Mouse (Mus musculus) telencephalon, adult 2 months (tissue): ENCODE data around the gene Ppfia2.

Source experiments
- DNase-seq: peaks from one replicate; pipeline ENCODE4 v3.0.0-alpha.2; 2011; ENCODE audit warnings: low read depth, low spot score

Ppfia2 gene

DNA sequence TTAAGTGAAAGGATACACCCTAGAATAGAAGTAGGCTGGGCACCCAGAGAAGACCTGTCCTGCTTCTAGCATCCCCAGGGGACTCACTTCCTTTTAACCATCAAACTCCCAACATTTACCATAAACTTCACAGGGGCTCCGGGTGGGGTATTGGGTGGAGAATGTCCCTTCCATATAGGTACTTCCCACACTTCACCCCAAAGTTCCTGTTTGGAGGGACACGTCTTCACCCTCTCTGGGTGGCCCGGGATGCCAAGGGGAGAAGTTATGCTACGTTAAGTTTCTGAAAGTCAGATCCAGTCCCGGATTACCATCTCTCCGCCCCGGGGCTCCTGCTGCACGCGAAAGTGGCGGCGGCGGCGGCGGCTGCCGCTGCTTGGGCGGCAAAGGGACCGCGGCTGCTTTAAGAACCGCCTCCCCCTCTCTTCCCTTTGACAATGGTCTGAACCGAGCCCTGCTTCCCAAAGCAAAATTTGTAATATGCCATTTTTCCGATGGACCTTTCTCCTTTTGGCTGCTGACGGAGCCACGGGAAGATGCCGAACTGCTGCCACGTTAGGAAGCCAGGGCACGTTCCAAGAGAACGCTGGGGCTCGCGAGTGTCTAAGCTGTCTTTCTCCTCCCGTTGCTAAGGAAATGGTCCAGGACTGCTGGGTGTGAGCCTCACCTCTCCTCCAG is at the start of gene Ppfia2:
Gene Ppfia2, plus strand, starts transcription at position 485 of the 678 bp plus-strand sequence.
- DNase-seq = peak; percentile 79

DNA sequence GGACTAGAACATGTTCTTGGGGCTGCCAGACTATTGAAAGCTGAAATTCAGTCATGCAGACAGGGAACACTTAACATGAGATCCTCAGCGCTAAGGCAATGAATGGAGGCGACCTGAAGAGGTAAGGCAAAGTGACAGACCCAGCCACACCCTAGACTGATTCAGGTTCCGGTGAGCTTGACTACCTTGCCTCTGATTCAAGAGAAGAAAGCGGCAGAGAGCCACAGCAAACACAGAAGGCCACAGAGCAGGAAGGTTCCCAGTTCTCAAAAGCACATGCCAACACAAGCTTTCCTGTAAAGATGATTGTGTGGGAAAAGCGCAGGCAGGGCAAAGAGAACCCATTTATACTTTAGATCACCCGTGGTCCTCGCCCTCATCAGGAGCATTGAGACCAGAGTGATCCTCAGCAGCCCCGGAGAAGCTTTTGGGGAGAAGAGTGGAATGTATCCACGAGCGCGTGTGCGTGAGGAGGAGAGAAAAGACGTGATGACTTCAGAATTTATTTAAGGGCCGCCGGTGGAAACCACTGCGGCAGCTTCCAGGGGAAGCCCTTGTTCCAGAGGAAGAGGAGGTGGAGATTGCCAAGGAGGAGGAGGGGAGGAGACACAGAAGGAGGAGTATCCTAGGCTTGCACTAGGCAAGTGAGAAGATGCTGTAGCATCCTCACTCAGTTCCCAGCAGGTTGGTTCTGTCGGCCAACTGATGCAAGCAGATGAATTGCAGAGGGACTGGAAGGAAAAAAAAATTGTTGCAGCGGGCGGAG is 1.0 kb upstream of the Ppfia2 start:
- peak; percentile 95 for DNase-seq

DNA sequence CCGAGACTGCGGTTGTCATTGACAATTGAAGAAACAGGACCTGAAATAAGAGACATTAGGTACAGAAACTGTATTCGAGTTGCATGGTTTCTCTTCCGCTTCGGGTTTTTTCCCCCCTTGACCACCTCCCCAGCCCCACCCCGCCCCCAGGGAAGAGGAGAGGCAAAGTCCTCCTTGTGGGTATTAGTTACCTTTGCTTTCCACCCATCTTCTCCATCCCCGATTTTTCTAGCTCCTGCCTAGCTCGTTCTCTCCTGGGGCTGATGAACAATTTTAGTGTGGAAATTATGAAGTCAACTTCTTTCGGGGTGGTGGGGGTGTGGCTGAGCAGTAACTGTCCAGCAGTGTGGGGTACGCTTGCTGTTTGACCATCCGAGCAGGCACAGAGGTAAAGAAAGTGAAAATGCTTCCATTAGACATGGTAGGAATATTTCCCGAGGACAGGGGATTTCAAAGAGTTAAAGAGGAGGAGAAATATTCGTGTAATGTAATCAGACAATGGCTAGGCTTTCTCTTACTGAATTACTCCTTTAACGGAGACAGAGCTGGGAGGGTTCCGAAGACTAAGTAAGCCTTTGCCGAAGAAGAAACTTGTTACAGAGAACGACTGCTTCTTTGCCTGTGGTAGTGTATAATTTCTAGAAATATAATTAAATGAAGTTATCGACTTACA is 530 bp downstream of the Ppfia2 start:
- DNase-seq = peak; percentile 31

DNA sequence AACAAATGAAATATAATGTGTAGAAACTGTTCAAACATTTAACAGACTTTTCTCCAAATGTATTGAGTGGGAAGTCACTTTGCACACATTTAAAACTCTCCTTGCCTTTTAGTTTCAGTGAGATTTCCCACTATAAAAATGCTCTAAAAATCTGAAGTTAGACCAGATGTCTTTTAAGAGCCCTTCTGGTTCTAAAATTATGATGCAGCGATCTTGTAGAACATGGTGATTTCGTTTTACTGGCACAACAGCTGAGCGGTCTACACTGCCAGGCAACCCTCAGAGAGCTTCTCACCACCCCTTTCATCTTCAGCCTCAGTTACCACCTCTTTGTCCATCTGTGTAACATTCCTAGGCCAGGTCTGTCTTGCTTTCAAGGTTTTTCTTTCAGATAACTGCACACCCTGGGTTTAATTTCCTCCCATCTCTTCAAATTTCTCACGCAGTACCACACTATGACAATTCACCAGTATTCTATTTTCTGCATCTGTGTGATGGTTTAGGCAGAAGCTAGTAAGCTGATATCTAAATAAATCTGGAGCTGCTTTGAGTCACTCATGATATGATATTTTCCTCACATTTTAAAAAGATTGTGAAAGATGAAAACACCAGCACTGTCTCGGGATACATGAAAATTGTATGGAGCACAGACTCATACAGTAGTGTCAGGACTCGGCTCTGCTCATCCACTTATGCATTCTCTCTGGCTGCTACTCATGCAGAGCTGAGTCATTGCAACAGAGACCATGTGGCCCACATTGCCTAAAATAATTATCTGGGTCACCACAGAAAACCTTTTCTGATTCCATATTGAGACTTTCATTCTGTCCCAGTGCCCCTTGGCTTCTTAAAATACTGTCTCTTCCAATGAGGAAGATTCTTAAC is 39.4 kb downstream of the Ppfia2 start:
- DNase-seq = peak; percentile 74

DNA sequence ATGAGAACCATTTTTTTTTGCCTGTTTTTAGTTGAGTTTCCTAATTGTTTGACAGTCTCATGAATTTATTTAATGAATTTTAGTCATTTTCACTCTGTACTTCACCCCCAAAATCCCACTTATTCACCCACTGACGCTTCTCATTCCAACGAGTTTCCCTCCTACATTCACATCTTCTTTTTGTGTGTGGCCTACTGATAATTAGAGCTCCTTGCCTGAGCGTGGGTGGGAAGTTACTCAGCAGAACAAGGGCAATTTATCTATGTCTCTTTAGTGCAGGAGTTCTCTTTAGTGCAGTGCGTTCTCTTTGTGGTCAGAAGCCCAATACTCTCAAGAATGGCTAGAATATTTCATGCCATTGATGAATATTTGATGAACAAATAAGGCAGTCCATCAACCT is 95.9 kb downstream of the Ppfia2 start:
- DNase-seq = no peak

DNA sequence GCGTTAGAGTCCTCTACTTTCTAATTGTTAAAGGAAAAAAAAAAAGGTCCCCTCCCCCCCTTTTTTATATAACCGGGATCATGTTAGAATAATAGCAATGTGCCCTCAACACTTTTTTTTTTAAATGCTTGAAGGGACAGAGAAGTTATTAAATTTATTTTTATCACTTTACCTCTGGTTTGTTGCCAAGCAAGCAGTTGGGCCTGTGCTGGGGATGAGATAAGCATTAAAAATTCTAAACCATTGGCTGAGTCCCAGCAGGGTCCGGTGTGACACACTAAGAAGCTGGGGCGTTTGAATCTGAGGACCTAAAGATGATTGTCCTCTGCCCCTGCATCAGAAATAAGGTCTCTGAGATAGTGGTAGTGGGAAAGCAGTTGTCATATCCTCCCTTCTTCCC is 114.9 kb downstream of the Ppfia2 start:
- DNase-seq = no peak

DNA sequence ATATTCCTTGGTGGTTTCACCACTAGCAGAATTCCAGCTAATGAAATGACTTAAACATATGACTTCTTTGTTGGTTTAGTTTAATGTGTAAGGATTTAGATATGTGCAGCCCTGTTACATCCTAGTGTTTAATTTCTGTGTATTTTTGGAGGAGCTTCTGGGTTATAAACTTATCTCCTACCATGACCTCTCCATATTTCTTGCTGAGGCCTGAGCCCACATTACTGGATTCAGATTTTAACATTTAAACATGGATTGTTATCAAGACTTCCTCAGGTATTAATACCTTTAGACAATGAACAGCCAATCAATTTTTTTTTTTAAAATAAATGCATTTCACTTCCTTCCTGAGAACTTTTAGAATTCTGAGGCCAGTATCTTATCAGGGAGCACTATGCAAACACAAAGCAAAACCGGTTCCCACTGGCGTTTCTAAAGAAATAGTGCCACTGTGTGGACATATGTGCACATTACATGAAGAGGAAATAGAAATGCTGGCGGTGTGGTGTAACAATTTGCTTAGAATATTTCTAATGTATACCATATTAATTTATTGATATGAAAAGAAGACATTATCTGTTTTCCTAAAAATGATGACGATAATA is 115.4 kb downstream of the Ppfia2 start:
- DNase-seq = no peak

DNA sequence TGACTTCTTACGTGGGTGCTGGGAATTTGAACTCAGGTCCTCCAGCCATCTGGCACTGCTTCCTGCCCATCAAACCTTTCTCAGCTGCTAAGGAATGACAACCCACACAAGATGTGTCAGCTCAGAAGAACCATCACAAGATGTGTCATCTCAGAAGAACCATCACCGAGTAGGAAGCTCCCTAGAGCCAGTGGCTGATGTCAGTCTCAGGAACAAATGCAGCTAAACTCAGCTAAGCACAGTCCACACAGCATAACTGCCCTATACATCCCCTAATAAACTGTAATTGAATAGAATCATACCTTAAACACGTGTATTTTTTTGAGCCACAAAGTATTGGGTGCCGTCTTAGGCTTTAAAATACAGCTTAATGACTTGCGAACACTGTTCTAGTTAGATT is 117.7 kb downstream of the Ppfia2 start:
- DNase-seq = no peak

DNA sequence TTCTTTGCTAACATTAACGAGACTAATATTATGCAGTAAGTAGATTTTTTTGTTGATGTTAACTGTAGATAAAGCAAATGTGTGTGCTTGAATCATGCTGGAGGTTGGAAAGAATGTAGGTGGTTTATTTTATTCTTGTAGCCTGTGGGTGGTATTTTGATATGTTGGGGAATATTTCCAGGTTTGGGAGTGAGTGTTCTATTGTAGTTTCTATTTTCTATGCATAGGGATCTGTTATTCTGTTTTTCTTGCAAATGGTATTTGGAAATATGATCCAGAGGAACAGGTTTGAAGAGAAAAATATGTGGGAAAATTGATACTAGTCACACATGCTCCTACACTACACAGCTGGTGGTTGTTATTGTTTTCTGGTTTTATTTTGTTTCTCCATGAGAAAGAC is 120.8 kb downstream of the Ppfia2 start:
- peak; percentile 62 for DNase-seq

DNA sequence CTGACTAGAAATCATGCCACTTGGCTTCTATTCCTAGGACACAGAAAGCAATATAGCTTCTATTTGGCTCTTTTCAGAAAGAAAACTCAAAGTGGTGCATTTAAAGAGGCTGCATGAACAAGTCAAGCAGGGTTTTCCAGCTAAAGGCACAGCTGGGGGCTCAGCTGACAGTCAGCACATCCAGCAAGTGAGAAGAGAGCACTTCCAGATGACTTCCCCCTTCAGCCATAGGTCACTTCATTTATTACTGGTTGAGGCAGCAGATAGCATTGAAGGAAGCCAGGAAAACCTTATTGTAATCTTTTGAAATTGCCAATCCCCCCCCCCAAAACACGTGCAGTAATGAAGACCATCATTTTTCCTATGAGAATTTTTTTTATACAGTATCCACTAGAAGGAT is 126.8 kb downstream of the Ppfia2 start:
- DNase-seq = no peak

DNA sequence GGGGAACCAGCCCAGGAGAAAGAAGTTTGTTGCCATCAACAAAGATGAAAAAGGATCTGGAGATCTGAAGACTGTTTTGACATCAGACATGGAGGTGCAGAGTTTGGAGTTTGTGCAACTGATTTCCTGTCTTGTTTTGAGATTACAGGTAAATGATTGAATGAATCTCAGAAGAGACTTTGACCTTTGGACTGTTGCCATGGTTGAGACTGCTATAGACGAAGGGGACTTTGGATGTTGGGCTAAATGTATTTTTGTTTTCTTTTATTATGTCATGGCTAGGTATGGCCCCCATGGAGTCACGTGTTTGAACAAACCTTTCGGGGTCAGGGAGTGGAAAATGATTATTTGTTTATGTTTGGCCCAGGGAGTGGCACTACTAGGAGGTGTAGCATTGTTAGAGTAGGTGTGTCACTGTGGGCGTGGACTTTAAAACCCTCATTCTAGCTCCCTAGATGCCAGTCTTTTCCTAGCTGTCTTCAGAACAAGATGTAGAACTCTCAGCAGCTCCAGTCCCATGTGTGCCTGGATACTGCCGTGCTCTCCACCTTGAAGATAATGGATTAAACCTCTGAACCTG is 133.3 kb downstream of the Ppfia2 start:
- no peak for DNase-seq

DNA sequence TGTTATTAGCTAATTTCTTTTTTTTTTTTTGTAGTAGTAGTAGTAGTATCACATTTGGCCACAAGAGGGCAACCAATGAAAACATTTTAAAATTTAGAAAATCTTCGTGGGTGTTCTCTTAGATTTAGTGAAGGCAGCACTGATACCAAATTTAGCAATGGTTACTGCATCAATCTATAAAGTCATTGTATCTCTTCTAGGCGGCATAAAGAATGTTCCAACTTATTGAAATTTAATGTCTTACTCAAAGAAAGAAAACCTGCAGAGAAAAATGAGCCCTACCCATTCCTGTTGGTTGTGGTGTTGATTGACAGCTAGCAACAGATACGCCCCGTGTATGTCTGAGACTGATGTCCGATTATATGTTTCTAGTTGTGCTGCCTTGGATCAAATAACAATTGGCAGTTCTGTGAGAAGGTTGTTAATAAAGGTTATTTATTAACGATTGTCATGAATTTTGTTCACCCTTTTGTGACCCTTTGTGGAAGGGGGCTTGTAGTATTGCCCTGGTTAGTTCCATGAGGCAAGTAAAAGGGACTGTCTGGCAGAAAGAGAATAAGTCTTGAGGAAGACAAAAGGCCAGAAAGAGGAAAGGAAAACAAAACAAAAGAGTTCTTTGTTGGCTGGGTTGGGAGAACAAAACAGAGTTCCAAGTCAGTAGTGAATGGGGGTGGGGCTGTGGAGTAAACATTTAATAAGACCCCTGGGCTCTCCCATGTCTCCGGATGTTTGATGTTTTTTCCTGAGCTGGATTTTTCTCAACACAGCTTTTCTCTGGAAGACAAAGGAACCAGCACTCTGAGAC is 139.2 kb downstream of the Ppfia2 start:
- peak; percentile 44 for DNase-seq

DNA sequence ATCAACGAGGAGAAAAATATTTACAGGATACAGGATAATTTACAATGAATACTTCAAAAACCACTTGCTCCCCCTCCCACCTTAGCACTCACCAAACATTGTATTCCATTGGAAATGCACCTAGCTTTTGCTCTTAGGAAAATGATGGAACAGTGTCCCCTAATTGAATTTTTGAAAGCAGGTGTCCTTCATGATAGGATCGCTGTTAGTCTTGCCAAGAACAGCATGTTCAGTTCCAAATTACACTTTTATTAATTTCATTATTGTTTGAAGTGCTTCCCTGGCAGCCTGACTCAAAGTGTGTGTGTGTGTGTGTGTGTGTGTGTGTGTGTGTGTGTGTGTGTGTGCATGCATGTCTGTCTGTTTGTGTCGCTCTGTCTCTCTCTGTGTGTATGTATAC is 140.1 kb downstream of the Ppfia2 start:
- no peak for DNase-seq

DNA sequence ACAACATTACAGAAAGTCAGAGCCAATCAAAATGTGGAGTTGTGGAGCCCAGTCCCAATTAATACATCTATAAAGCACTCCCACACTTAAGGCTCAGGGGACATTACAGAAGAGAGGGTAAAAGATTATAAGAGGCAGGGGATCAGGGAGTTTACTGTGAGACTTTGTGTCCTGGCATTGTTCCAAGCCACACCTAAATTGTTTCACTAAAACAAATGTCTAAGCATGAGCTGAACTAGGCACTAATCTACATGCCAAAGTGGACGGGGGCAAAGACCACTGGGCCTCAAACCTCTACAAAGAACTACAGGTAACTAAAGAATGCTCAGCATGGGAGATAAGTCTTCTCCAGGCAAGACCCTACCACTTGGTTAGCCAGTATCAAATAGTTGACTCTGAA is 148.1 kb downstream of the Ppfia2 start:
- no peak for DNase-seq

DNA sequence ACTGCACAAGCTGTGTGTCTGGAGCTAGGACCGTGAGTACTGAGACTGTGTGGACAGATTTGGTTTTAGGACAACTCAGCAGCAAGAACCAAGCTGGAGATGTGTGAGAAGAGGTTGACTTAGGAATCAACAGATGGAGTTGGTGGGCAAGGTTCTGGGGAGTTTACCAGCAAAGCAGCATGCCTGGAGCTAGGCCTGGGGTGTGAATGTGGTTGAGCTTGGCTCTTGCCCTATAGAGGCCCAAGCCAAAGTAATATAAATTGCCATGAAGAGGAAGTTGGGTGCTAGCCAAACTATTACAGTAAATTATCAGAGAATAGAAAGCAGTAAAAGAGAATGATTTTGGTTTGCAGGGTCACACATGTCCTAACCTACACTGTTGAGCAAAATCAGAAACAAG is 150.8 kb downstream of the Ppfia2 start:
- DNase-seq = no peak

DNA sequence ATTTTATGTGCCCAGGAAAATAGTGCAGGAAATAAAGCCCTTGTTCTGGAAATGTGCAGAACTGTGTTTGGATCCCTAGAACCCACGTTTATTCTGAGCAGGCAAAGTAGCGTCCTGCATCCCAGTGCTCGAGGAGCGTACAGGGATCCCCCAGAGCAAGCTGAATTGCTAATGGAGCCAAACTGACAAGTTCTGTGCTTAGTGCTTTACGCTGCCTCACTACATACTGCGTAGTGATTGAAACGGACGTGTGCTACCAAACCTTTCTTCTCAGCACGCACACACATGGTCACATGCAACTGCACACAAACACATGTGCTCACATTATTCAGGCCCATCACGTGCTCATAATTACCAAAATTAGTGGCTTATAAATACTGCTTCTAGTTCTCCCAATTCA is 153.2 kb downstream of the Ppfia2 start:
- no peak for DNase-seq

DNA sequence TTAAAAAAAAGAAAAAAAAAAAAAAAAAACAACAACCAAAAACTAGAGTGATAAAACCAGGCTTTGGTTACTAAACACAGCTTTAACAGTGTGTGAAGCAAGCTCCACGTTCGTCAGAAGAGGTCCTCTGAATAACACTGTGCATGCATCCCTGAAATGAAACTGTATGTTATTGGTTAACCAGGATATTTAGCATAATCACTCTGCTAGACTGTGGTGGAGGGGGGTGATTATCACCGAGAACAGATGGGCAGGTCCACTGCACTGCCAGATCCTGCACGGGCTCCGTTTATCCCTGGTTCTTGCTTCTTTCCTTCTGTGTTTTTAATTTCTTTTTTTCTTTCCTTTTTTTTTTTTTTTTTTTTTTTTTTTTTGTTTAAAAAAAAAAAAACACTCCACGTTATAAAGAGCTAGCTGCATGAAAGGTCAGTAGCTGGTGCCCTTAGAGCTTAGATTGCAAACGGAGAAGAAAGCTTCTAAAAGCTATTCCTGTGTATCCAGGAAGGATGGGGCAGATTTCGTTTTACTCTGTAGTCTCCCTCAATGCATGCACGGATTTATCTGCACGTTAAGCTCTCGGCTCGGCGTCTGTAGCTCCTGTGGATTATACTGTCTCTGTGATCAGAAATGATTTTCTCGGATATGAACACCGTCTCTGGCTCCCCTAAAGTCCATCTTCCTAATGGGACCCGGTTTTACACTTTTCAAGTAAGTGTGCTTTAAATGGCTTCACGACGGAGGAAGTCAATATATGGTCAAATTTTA is 162.2 kb downstream of the Ppfia2 start:
- DNase-seq = peak; percentile 76

DNA sequence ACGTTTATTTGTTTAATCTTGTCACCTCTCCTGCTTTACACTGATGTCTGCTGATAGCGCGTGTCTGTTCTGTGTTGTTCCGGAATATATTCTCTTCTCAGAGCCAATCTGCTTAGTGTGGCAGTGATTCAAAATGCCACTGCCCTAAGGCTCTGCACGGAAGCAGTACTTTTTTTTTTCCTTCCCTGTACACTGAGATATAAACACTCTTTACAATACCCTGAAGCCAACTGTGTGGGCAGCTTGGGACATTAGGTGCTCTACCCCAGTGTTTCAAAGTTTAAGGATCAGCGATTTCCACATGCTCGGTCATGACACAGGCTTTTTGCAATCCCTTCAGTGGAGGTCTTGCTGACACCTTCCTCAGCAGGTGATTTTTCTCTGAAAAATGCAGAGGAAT is 163.8 kb downstream of the Ppfia2 start:
- peak; percentile 43 for DNase-seq

DNA sequence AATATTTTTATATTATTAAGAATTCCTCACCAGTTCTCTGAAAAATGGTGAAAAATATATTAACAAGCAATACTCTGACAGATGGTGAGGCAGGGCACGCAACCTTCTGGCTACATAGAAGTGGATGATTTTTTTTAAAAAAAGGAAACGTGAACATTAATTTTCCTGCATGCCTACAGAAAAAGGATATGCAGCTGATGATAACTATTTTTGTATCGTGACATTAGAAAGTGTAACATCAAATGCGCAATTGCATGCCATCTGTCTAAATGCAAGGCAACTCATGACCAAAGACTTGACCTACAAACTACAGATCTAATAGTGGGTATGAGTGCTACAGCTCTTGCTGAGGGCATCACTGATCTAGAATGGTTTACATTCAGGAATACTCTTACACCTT is 182.1 kb downstream of the Ppfia2 start:
- DNase-seq = no peak
